Mouse (Mus musculus) liver, embryonic 14.5 days (tissue): Measurements from ENCODE around the gene Dlgap3.

Experiments used
- CTCF ChIP-seq: IDR thresholded peaks from 2 replicates; pipeline ENCODE4 v1.5.1; 2016; ENCODE audit warnings: antibody characterized with exemption, low read depth, control low read depth
- EP300 ChIP-seq: IDR thresholded peaks from 2 replicates; pipeline ENCODE4 v1.6.1; 2016; ENCODE audit warnings: antibody characterized with exemption, low read depth

DNA sequence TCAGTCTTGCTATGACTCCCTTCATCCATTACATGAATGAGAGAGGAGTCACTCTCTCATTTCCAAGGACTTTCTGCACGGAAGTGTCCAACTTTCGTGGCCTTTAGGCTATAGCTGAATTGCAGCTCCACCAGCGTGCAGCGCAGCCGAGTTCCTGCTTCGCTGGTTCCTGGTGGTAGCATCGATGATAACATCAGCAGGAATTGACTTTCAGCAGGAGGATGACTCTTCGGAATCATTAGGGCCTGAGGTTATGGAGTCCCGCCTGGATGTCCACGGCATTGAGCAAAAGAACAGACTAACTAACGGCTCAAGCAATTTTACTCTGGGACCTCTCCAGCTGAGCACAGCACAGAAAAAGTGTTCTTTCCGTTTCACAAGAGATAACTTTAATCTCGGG lies 19.0 kb upstream of the Dlgap3 start:
- TF ChIP-seq CTCF (no peak), EP300 (no peak)
